8 mouse cellular contexts compared by ENCODE assay signal in the genomic region with DNA sequence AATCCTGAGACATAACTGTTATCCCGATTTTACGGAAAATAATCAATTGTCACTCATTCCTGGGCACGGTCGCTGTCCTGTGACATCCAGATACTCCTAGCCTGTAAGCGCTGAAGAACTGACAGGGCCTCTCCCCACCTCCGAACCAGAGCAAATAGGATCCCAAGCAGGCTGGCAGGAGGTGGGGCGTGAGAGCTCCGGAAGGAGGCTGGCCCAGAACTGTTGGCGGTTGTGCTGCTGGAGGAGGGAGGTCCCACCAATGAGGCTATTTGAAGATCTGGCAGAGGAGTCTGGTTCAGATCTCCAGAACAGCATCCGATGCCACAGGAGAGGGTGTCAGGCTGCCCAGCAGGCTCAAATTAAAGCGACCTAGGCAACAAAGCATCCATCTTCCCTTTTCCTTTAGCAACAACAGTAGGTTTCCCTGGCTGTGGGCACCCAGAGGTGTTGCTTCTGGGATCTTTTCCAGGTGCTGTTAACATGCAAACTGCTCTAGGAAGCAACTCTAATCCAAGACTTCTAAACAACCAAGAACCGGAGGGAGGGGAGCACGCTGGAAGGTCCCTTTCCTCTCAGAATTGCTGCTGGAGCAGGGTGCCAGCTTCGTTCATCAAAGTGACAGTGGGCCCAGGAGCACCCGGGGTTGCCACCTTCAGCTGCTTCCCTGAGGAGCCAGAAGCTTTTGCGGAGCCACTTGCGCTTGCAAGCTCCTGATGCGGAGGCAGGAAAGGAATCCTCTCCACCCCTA. TPM values are rescaled to one million over a fixed set of nuclear protein-coding genes. Genes with fewer than 3 reads are reported as not detected.
DNase-seq lines count a peak whose midpoint lies in the region; ATAC-seq and TF ChIP-seq lines count a peak whose summit lies in the region.

No protein-coding gene starts in this region.

- H3K4me1 ChIP-seq in embryonic facial prominence, embryonic 13.5 days = peaks cover 34% of the 10 kb centered on the region
- H3K4me1 ChIP-seq in heart, adult 2 months (ENCODE audit: control insufficient read depth, insufficient read depth, low read length) = peaks cover 21% of the 10 kb centered on the region
- H3K4me1 ChIP-seq in limb, embryonic 13.5 days = peaks cover 34% of the 10 kb centered on the region
- H3K4me1 ChIP-seq in midbrain, embryonic 15.5 days = peaks cover 49% of the 10 kb centered on the region

- peak; percentile 79 for DNase-seq in A20 (ENCODE audit: low read depth, low spot score)
- DNase-seq in adrenal gland, postnatal 36 days = peak; percentile 89 to 90
- peak; percentile 84 to 91 for DNase-seq in heart, adult 2 months
- peak; percentile 86 to 89 for DNase-seq in kidney, adult 8-10 months
- DNase-seq in spleen, postnatal 10 days (ENCODE audit: low spot score in 2 of 2) = peak; percentile 53 to 84

- TF ChIP-seq POLR2A in heart, adult 2 months (IDR thresholded peaks at IDR 0.05; ENCODE audit: insufficient read depth, low read depth, low read length) = peak; percentile 94

- intact Hi-C loops in heart, adult 2 months (cut with DNase I) = loop anchor here (1.0 to 5.0 kb wide), 2 partner anchors 16 to 198 kb away; no protein-coding TSS in a partner anchor

- peak overlapping the region; percentile 69 for H3K4me3 ChIP-seq in embryonic facial prominence, embryonic 13.5 days
- peak overlapping the region; percentile 84 for H3K4me3 ChIP-seq in heart, adult 2 months
- H3K4me3 ChIP-seq in limb, embryonic 13.5 days = peak overlapping the region; percentile 63
- H3K4me3 ChIP-seq in midbrain, embryonic 15.5 days = peak overlapping the region; percentile 54

- H3K36me3 ChIP-seq in embryonic facial prominence, embryonic 13.5 days = peaks cover 52% of the 10 kb centered on the region
- H3K36me3 ChIP-seq in heart, adult 2 months (ENCODE audit: control insufficient read depth, insufficient read depth, low read length) = peaks cover 3% of the 10 kb centered on the region; the same call in 1 of the 2 replicates
- H3K36me3 ChIP-seq in limb, embryonic 13.5 days = peaks cover 34% of the 10 kb centered on the region
- peaks cover 29% of the 10 kb centered on the region for H3K36me3 ChIP-seq in midbrain, embryonic 15.5 days (replicated peaks)

- H3K9me3 ChIP-seq in embryonic facial prominence, embryonic 13.5 days = no peaks in the 10 kb centered on the region
- H3K9me3 ChIP-seq in limb, embryonic 13.5 days = no peaks in the 10 kb centered on the region
- H3K9me3 ChIP-seq in midbrain, embryonic 15.5 days = no peaks in the 10 kb centered on the region

- peak; percentile 87 for ATAC-seq in embryonic facial prominence, embryonic 13.5 days (ENCODE audit: insufficient number of reproducible peaks, insufficient read depth, low FRiP score, low TSS enrichment, low read depth)
- ATAC-seq in limb, embryonic 13.5 days (ENCODE audit: low FRiP score, low read depth) = peak; percentile 89
- ATAC-seq in midbrain, embryonic 15.5 days (replicated peaks) = peak; percentile 96

- no peaks in the 10 kb centered on the region for H3K27me3 ChIP-seq in embryonic facial prominence, embryonic 13.5 days
- H3K27me3 ChIP-seq in heart, adult 2 months (ENCODE audit: control insufficient read depth, insufficient read depth, low read length) = no peaks in the 10 kb centered on the region
- no peaks in the 10 kb centered on the region for H3K27me3 ChIP-seq in limb, embryonic 13.5 days
- no peaks in the 10 kb centered on the region for H3K27me3 ChIP-seq in midbrain, embryonic 15.5 days (replicated peaks)

- peak overlapping the region; percentile 85 for H3K9ac ChIP-seq in embryonic facial prominence, embryonic 13.5 days
- peak overlapping the region; percentile 83 for H3K9ac ChIP-seq in heart, adult 2 months (ENCODE audit: low read depth, low read length)
- peak overlapping the region; percentile 78 for H3K9ac ChIP-seq in limb, embryonic 13.5 days
- peak overlapping the region; percentile 70 for H3K9ac ChIP-seq in midbrain, embryonic 15.5 days

- TF ChIP-seq CTCF in heart, adult 2 months (IDR thresholded peaks at IDR 0.05) = no peak

- no peaks in the 10 kb centered on the region; the same call in 1 of the 2 replicates for H3K79me2 ChIP-seq in heart, adult 2 months (replicated peaks; ENCODE audit: control insufficient read depth, insufficient read depth, low read length)

- peak overlapping the region; percentile 93 for H3K27ac ChIP-seq in embryonic facial prominence, embryonic 13.5 days
- peak overlapping the region; percentile 92 for H3K27ac ChIP-seq in heart, adult 2 months
- H3K27ac ChIP-seq in limb, embryonic 13.5 days = peak overlapping the region; percentile 80
- peak overlapping the region; percentile 91 for H3K27ac ChIP-seq in midbrain, embryonic 15.5 days

- WGBS in embryonic facial prominence, embryonic 13.5 days = under 1% methylated on average over 18 of the region's 18 CpGs
- under 1% methylated on average over 18 of the region's 18 CpGs for WGBS in heart, adult 2 months
- WGBS in limb, embryonic 13.5 days = 1% methylated on average over 18 of the region's 18 CpGs
- 0% methylated on average over 18 of the region's 18 CpGs for WGBS in midbrain, embryonic 15.5 days

- TF ChIP-seq EP300 in heart, adult 2 months (IDR thresholded peaks at IDR 0.05; ENCODE audit: insufficient read depth, low read depth, low read length) = peak; percentile 61

- H3K4me2 ChIP-seq in embryonic facial prominence, embryonic 13.5 days = peak overlapping the region; percentile 85
- peak overlapping the region; percentile 86 for H3K4me2 ChIP-seq in limb, embryonic 13.5 days (replicated peaks)
- H3K4me2 ChIP-seq in midbrain, embryonic 15.5 days = peak overlapping the region; percentile 82

RNA-seq across cellular contexts. Expression of a gene that starts 0.7 kb away (rescaled TPM):
- 10 to 100 TPM; 32.8 to 34.2 TPM for total RNA-seq in adrenal gland, postnatal 36 days (2021)
- polyA plus RNA-seq in embryonic facial prominence, embryonic 13.5 days (2015; fragmentation: Nextera tagmentation; extraction: Ambion mirVana) = 69.7 and 73.3 TPM in 2 replicates
- total RNA-seq in heart, adult 2 months (2021) = 10 to 100 TPM; 11.3 to 16.8 TPM
- 10.8 and 22.5 TPM in 2 replicates for polyA plus RNA-seq in heart, adult 2 months (2012; rRNA removed)
- 48.5 and 51.7 TPM in 2 replicates for polyA plus RNA-seq in limb, embryonic 13.5 days (2015; fragmentation: Nextera tagmentation; extraction: Ambion mirVana)
- 166 and 173 TPM in 2 replicates for polyA plus RNA-seq in midbrain, embryonic 15.5 days (2015; fragmentation: Nextera tagmentation; extraction: Ambion mirVana)

RNA-seq across cellular contexts. Expression of a gene that starts 5.6 kb away (rescaled TPM):
- 10 to 100 TPM; 26.2 to 28.0 TPM for total RNA-seq in adrenal gland, postnatal 36 days (2021)
- 33.7 and 36.5 TPM in 2 replicates for polyA plus RNA-seq in embryonic facial prominence, embryonic 13.5 days (2015; fragmentation: Nextera tagmentation; extraction: Ambion mirVana)
- total RNA-seq in heart, adult 2 months (2021) = 10 to 100 TPM; 13.0 to 19.7 TPM
- polyA plus RNA-seq in heart, adult 2 months (2012; rRNA removed) = 24.5 and 30.9 TPM in 2 replicates
- polyA plus RNA-seq in limb, embryonic 13.5 days (2015; fragmentation: Nextera tagmentation; extraction: Ambion mirVana) = 28.6 and 30.2 TPM in 2 replicates
- polyA plus RNA-seq in midbrain, embryonic 15.5 days (2015; fragmentation: Nextera tagmentation; extraction: Ambion mirVana) = 27.0 and 33.0 TPM in 2 replicates

RNA-seq across cellular contexts. Expression of a gene that starts 10.4 kb away (rescaled TPM):
- 1 to 10 TPM in 1 of 2 experiments, under 1 TPM in 1; 0.73 to 2.6 TPM for total RNA-seq in adrenal gland, postnatal 36 days (2021)
- 2.2 and 3.1 TPM in 2 replicates for polyA plus RNA-seq in embryonic facial prominence, embryonic 13.5 days (2015; fragmentation: Nextera tagmentation; extraction: Ambion mirVana)
- total RNA-seq in heart, adult 2 months (2021) = under 1 TPM; 0.39 to 0.45 TPM
- polyA plus RNA-seq in heart, adult 2 months (2012; rRNA removed) = 1.7 and 3.3 TPM in 2 replicates
- polyA plus RNA-seq in limb, embryonic 13.5 days (2015; fragmentation: Nextera tagmentation; extraction: Ambion mirVana) = 1.7 and 2.3 TPM in 2 replicates
- 4.2 and 4.6 TPM in 2 replicates for polyA plus RNA-seq in midbrain, embryonic 15.5 days (2015; fragmentation: Nextera tagmentation; extraction: Ambion mirVana)

RNA-seq across cellular contexts. Expression of a gene that starts 16.4 kb away (rescaled TPM):
- total RNA-seq in adrenal gland, postnatal 36 days (2021) = 10 to 100 TPM; 61.0 to 69.8 TPM
- 90.7 and 92.9 TPM in 2 replicates for polyA plus RNA-seq in embryonic facial prominence, embryonic 13.5 days (2015; fragmentation: Nextera tagmentation; extraction: Ambion mirVana)
- total RNA-seq in heart, adult 2 months (2021) = 10 to 100 TPM; 25.6 to 27.2 TPM
- polyA plus RNA-seq in heart, adult 2 months (2012; rRNA removed) = 13.7 and 23.3 TPM in 2 replicates
- polyA plus RNA-seq in limb, embryonic 13.5 days (2015; fragmentation: Nextera tagmentation; extraction: Ambion mirVana) = 97.5 and 102 TPM in 2 replicates
- polyA plus RNA-seq in midbrain, embryonic 15.5 days (2015; fragmentation: Nextera tagmentation; extraction: Ambion mirVana) = 52.7 and 59.2 TPM in 2 replicates

RNA-seq across cellular contexts. Expression of a gene that starts 24.0 kb away (rescaled TPM):
- total RNA-seq in adrenal gland, postnatal 36 days (2021) = 10 to 100 TPM; 93.0 to 96.7 TPM
- 195 and 215 TPM in 2 replicates for polyA plus RNA-seq in embryonic facial prominence, embryonic 13.5 days (2015; fragmentation: Nextera tagmentation; extraction: Ambion mirVana)
- 10 to 100 TPM; 35.9 to 41.7 TPM for total RNA-seq in heart, adult 2 months (2021)
- 69.5 and 74.9 TPM in 2 replicates for polyA plus RNA-seq in heart, adult 2 months (2012; rRNA removed)
- 211 and 218 TPM in 2 replicates for polyA plus RNA-seq in limb, embryonic 13.5 days (2015; fragmentation: Nextera tagmentation; extraction: Ambion mirVana)
- polyA plus RNA-seq in midbrain, embryonic 15.5 days (2015; fragmentation: Nextera tagmentation; extraction: Ambion mirVana) = 198 and 199 TPM in 2 replicates

Comparison
In these comparisons a context has a peak if more than half of its experiments do, and no peak if none do; other contexts are left out.
1. Peak in every context shown above with its lines: DNase-seq, ATAC-seq, H3K4me3 ChIP-seq and H3K27ac ChIP-seq.